Mouse (Mus musculus): ENCODE results near the gene Defb7. TPM values are rescaled to one million over a fixed set of nuclear protein-coding genes. Genes with fewer than 3 reads are reported as not detected.

The Defb7 gene
- not detected in 2 replicates for polyA plus RNA-seq (2012; rRNA removed)

GRCm38 (mm10) chr8:19494797-19495196 lies at the start of gene Defb7:
Gene Defb7, plus strand, starts transcription at chr8:19495097.
- 79% methylated on average over 2 of the region's 2 CpGs for WGBS
- DNase-seq: no peak
- Histone ChIP-seq H3K4me3 (ENCODE audit: insufficient read depth, low read depth, low read length) (no peak within 1 kb of the TSS), H3K27me3 (replicated peaks; ENCODE audit: control insufficient read depth, insufficient read depth, low read length) (no peaks in the 10 kb centered on the region), H3K27ac (ENCODE audit: insufficient read depth, low read depth, low read length) (no peak within 1 kb of the TSS), H3K4me1 (ENCODE audit: control insufficient read depth, insufficient read depth, low read length) (no peaks in the 10 kb centered on the region), H3K36me3 (ENCODE audit: control insufficient read depth, insufficient read depth, low read length) (no peaks in the 10 kb centered on the region)
- no peak for TF ChIP-seq POLR2A (IDR thresholded peaks at IDR 0.05; ENCODE audit: low read depth, low read length)
- TF ChIP-seq CTCF (conservative IDR thresholded peaks at IDR 0.05; ENCODE audit: insufficient read depth, insufficient read length, low read depth, low read length): no peak

DNA sequence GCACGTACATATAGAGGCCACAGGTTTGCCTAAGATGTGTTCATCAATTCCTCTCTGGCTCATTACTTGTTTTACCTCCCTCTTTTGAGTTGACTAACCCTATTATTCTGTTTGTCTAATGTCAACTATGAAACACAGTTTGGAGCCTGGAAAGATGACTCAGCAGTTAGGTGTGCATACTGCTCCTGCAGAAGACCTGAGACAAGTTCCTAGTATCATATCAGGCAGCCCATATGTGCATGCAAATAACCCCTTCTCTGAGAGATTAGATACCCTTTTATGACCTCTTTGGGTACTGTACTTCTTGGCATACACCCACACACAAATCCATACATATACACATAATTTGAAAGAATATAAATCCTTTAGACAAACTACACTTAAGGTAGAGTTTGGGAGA lies 48.5 kb upstream of the Defb7 start:
- no peak overlapping the region for H3K4me3 ChIP-seq (ENCODE audit: insufficient read depth, low read depth, low read length)
- no peak overlapping the region for H3K27ac ChIP-seq (ENCODE audit: insufficient read depth, low read depth, low read length)
- DNase-seq: no peak
- H3K4me1 ChIP-seq (ENCODE audit: control insufficient read depth, insufficient read depth, low read length): no peaks in the 10 kb centered on the region
- H3K36me3 ChIP-seq (ENCODE audit: control insufficient read depth, insufficient read depth, low read length): no peaks in the 10 kb centered on the region
- TF ChIP-seq POLR2A (IDR thresholded peaks at IDR 0.05; ENCODE audit: low read depth, low read length): no peak
- TF ChIP-seq CTCF (conservative IDR thresholded peaks at IDR 0.05; ENCODE audit: insufficient read depth, insufficient read length, low read depth, low read length): no peak
- H3K27me3 ChIP-seq (replicated peaks; ENCODE audit: control insufficient read depth, insufficient read depth, low read length): no peaks in the 10 kb centered on the region
- WGBS: 64% methylated on average over 1 of the region's 1 CpGs

DNA sequence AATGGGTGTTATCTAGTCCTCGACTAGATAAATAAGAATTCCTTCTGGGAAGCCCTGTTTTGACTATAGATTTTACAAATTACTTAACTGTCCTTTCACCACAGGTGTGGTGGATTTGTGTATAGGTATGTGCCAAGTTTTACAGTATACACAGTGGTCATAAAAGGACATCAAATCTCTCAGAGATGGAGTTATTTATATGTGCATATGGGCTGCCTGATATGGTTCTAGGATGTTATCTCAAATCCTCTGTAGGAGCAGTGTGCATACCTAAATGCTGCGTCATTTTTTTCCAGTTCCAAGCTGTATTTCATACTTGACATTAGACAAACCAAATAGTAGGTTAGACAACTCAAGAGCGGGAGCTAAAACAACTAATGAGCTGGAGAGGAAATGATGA lies 33.5 kb upstream of the Defb7 start:
- Histone ChIP-seq H3K27me3 (replicated peaks; ENCODE audit: control insufficient read depth, insufficient read depth, low read length) (no peaks in the 10 kb centered on the region), H3K27ac (ENCODE audit: insufficient read depth, low read depth, low read length) (no peak overlapping the region), H3K4me3 (ENCODE audit: insufficient read depth, low read depth, low read length) (no peak overlapping the region), H3K36me3 (ENCODE audit: control insufficient read depth, insufficient read depth, low read length) (no peaks in the 10 kb centered on the region), H3K4me1 (ENCODE audit: control insufficient read depth, insufficient read depth, low read length) (no peaks in the 10 kb centered on the region)
- WGBS: 73% methylated on average over 3 of the region's 3 CpGs
- no peak for DNase-seq
- no peak for TF ChIP-seq POLR2A (IDR thresholded peaks at IDR 0.05; ENCODE audit: low read depth, low read length)
- no peak for TF ChIP-seq CTCF (conservative IDR thresholded peaks at IDR 0.05; ENCODE audit: insufficient read depth, insufficient read length, low read depth, low read length)

DNA sequence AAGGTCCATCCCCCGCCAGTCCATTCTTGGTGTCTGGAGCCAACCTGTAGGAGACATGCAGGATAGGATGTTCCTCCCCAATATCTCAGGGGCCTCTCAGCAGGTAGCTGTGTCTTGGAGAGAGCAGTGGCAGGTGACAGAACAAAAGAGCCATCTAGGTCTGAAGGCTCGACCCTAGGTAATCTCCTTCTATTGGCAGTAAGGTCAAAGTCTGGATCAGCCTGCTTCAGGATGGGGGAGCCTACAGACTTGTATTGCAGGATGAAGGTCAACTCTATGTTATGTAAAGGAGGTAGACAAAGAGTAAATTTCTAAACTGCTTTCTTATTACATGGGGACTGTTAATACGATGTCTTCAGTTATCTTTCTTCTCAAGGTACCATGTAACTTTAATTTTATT lies 25.9 kb upstream of the Defb7 start:
- no peak overlapping the region for H3K4me3 ChIP-seq (ENCODE audit: insufficient read depth, low read depth, low read length)
- no peak for DNase-seq
- H3K27ac ChIP-seq (ENCODE audit: insufficient read depth, low read depth, low read length): no peak overlapping the region
- H3K4me1 ChIP-seq (ENCODE audit: control insufficient read depth, insufficient read depth, low read length): no peaks in the 10 kb centered on the region
- whole genome bisulfite sequencing: 80% methylated on average over 3 of the region's 3 CpGs
- no peaks in the 10 kb centered on the region for H3K36me3 ChIP-seq (ENCODE audit: control insufficient read depth, insufficient read depth, low read length)
- no peaks in the 10 kb centered on the region for H3K27me3 ChIP-seq (replicated peaks; ENCODE audit: control insufficient read depth, insufficient read depth, low read length)
- TF ChIP-seq POLR2A (IDR thresholded peaks at IDR 0.05; ENCODE audit: low read depth, low read length) (no peak), CTCF (conservative IDR thresholded peaks at IDR 0.05; ENCODE audit: insufficient read depth, insufficient read length, low read depth, low read length) (no peak)

GRCm38 (mm10) chr8:19500524-19500923 lies 5.6 kb downstream of the Defb7 start:
- DNase-seq: no peak
- 47% methylated on average over 1 of the region's 1 CpGs for WGBS
- no peaks in the 10 kb centered on the region for H3K36me3 ChIP-seq (ENCODE audit: control insufficient read depth, insufficient read depth, low read length)
- TF ChIP-seq POLR2A (IDR thresholded peaks at IDR 0.05; ENCODE audit: low read depth, low read length) (no peak), CTCF (conservative IDR thresholded peaks at IDR 0.05; ENCODE audit: insufficient read depth, insufficient read length, low read depth, low read length) (no peak)
- H3K4me3 ChIP-seq (ENCODE audit: insufficient read depth, low read depth, low read length): no peak overlapping the region
- H3K27ac ChIP-seq (ENCODE audit: insufficient read depth, low read depth, low read length): no peak overlapping the region
- H3K4me1 ChIP-seq (ENCODE audit: control insufficient read depth, insufficient read depth, low read length): no peaks in the 10 kb centered on the region
- H3K27me3 ChIP-seq (replicated peaks; ENCODE audit: control insufficient read depth, insufficient read depth, low read length): no peaks in the 10 kb centered on the region

DNA sequence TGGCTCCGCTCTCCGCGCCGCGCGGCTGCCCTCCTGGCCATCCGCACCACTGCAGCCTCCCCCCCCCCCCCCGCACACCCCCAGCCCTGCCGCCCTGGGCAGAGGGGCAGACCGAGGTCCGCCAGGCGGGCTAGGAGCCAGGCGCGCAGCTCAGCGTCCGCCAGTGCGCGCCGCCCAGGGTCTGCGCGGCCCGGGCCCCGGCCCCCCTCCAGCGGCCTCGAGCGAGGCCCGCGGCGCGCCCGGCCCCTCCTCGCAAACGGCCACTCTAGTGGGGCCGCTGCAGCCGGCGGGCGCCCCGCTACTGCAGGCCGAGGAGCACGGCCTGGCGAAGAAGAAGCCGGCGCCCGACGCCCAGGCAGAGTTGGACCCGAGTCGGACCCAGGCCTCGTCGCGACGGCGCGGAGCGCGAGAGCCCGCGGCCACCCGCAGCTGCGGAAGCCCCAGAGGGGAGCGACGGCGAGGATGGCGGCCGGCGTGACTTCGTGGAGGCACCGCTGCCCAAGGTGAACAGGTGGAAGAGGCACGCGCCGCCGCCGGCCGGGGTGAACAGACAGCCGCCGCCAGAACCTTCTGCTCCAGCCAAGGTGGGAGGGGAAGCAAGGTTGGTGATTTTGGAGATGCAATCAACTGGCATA lies 40.4 kb downstream of the Defb7 start:
- 7% methylated on average over 72 of the region's 75 CpGs for WGBS
- Histone ChIP-seq H3K4me1 (ENCODE audit: control insufficient read depth, insufficient read depth, low read length) (no peaks in the 10 kb centered on the region), H3K27ac (ENCODE audit: insufficient read depth, low read depth, low read length) (no peak overlapping the region), H3K4me3 (ENCODE audit: insufficient read depth, low read depth, low read length) (no peak overlapping the region), H3K27me3 (replicated peaks; ENCODE audit: control insufficient read depth, insufficient read depth, low read length) (no peaks in the 10 kb centered on the region), H3K36me3 (ENCODE audit: control insufficient read depth, insufficient read depth, low read length) (no peaks in the 10 kb centered on the region)
- TF ChIP-seq POLR2A (IDR thresholded peaks at IDR 0.05; ENCODE audit: low read depth, low read length) (no peak), CTCF (conservative IDR thresholded peaks at IDR 0.05; ENCODE audit: insufficient read depth, insufficient read length, low read depth, low read length) (no peak)
- DNase-seq: peak; percentile 4

GRCm38 (mm10) chr8:19540376-19540775 lies 45.5 kb downstream of the Defb7 start:
- 68% methylated on average over 1 of the region's 1 CpGs for WGBS
- H3K4me3 ChIP-seq (ENCODE audit: insufficient read depth, low read depth, low read length): no peak overlapping the region
- H3K27ac ChIP-seq (ENCODE audit: insufficient read depth, low read depth, low read length): no peak overlapping the region
- no peaks in the 10 kb centered on the region for H3K36me3 ChIP-seq (ENCODE audit: control insufficient read depth, insufficient read depth, low read length)
- no peaks in the 10 kb centered on the region for H3K27me3 ChIP-seq (replicated peaks; ENCODE audit: control insufficient read depth, insufficient read depth, low read length)
- no peak for DNase-seq
- no peak for TF ChIP-seq POLR2A (IDR thresholded peaks at IDR 0.05; ENCODE audit: low read depth, low read length)
- TF ChIP-seq CTCF (conservative IDR thresholded peaks at IDR 0.05; ENCODE audit: insufficient read depth, insufficient read length, low read depth, low read length): no peak
- H3K4me1 ChIP-seq (ENCODE audit: control insufficient read depth, insufficient read depth, low read length): no peaks in the 10 kb centered on the region

Other genes with a start within 250 kb of the Defb7 start
- gene Defb5, start 247.5 kb upstream of the Defb7 start, polyA plus RNA-seq (2012; rRNA removed): not detected in 2 replicates
- gene Defb3, start 201.7 kb upstream of the Defb7 start, polyA plus RNA-seq (2012; rRNA removed): not detected in 2 replicates
- gene Defb8, start 47.5 kb upstream of the Defb7 start, polyA plus RNA-seq (2012; rRNA removed): not detected in 2 replicates
- not detected in 2 replicates for gene 4930467E23Rik, start 234.5 kb downstream of the Defb7 start, polyA plus RNA-seq (2012; rRNA removed)